Mouse (Mus musculus): ENCODE results near the gene Fam20a. TPM values are rescaled to one million over a fixed set of nuclear protein-coding genes. Genes with fewer than 3 reads are reported as not detected.

The Fam20a gene
- polyA plus RNA-seq, 1 experiment from 2014 or later = 2.0 TPM

- H3K27me3 ChIP-seq (ENCODE audit: insufficient read depth, poor library complexity, severe bottlenecking) = no peaks in the 10 kb centered on the region
- no peaks in the 10 kb centered on the region for H3K36me3 ChIP-seq
- no peak overlapping the region for H3K27ac ChIP-seq
- H3K4me3 ChIP-seq = no peak overlapping the region
- no peaks in the 10 kb centered on the region for H3K9me3 ChIP-seq
- 83% methylated on average over 8 of the region's 8 CpGs for WGBS
- H3K4me1 ChIP-seq (replicated peaks) = no peaks in the 10 kb centered on the region
- DNase-seq (ENCODE audit: low spot score) = no peak
Measured at GRCm38 (mm10) chr11:109732726-109733438, 10.8 kb upstream of the Fam20a start.

GRCm38 (mm10) chr11:109728371-109728770 lies 6.3 kb upstream of the Fam20a start:
- H3K9me3 ChIP-seq = no peaks in the 10 kb centered on the region
- no peak overlapping the region for H3K27ac ChIP-seq
- H3K4me3 ChIP-seq = no peak overlapping the region
- 79% methylated on average over 3 of the region's 3 CpGs for WGBS
- H3K4me1 ChIP-seq (replicated peaks) = no peaks in the 10 kb centered on the region
- no peak for DNase-seq (ENCODE audit: low spot score)
- peaks cover 4% of the 10 kb centered on the region for H3K27me3 ChIP-seq (ENCODE audit: insufficient read depth, poor library complexity, severe bottlenecking)
- no peaks in the 10 kb centered on the region for H3K36me3 ChIP-seq

GRCm38 (mm10) chr11:109722711-109723110 lies 632 bp upstream of the Fam20a start:
- DNase-seq (ENCODE audit: low spot score) = no peak
- Histone ChIP-seq H3K27me3 (ENCODE audit: insufficient read depth, poor library complexity, severe bottlenecking) (peaks cover 46% of the 10 kb centered on the region), H3K4me1 (replicated peaks) (peaks cover 22% of the 10 kb centered on the region), H3K9me3 (no peaks in the 10 kb centered on the region), H3K4me3 (no peak overlapping the region), H3K27ac (no peak overlapping the region), H3K36me3 (no peaks in the 10 kb centered on the region)
- WGBS = 72% methylated on average over 4 of the region's 4 CpGs

- H3K9me3 ChIP-seq = no peaks in the 10 kb centered on the region
- H3K27me3 ChIP-seq (ENCODE audit: insufficient read depth, poor library complexity, severe bottlenecking) = peaks cover 46% of the 10 kb centered on the region
- H3K27ac ChIP-seq = peak overlapping the region; percentile 66
- peak overlapping the region; percentile 62 for H3K4me3 ChIP-seq
- no peaks in the 10 kb centered on the region for H3K36me3 ChIP-seq
- under 1% methylated on average over 40 of the region's 40 CpGs for WGBS
- no peak for DNase-seq (ENCODE audit: low spot score)
- peaks cover 30% of the 10 kb centered on the region for H3K4me1 ChIP-seq (replicated peaks)
Measured at GRCm38 (mm10) chr11:109721320-109721780, 729 bp downstream of the Fam20a start.

GRCm38 (mm10) chr11:109720809-109721319 lies 1.2 kb downstream of the Fam20a start:
- WGBS = 12% methylated on average over 12 of the region's 12 CpGs
- Histone ChIP-seq H3K4me1 (replicated peaks) (peaks cover 30% of the 10 kb centered on the region), H3K4me3 (peak overlapping the region; percentile 62), H3K27ac (peak overlapping the region; percentile 66), H3K27me3 (ENCODE audit: insufficient read depth, poor library complexity, severe bottlenecking) (peaks cover 46% of the 10 kb centered on the region), H3K36me3 (no peaks in the 10 kb centered on the region), H3K9me3 (no peaks in the 10 kb centered on the region)
- peak; percentile 35 for DNase-seq (ENCODE audit: low spot score)

- Histone ChIP-seq H3K27me3 (ENCODE audit: insufficient read depth, poor library complexity, severe bottlenecking) (peaks cover 46% of the 10 kb centered on the region), H3K4me1 (replicated peaks) (peaks cover 30% of the 10 kb centered on the region), H3K4me3 (no peak overlapping the region), H3K27ac (no peak overlapping the region), H3K36me3 (no peaks in the 10 kb centered on the region), H3K9me3 (no peaks in the 10 kb centered on the region)
- no peak for DNase-seq (ENCODE audit: low spot score)
- 90% methylated on average over 3 of the region's 3 CpGs for WGBS
Measured at GRCm38 (mm10) chr11:109719399-109719798, 2.7 kb downstream of the Fam20a start.

GRCm38 (mm10) chr11:109717966-109718895 lies 3.8 kb downstream of the Fam20a start:
- 91% methylated on average over 15 of the region's 15 CpGs for WGBS
- Histone ChIP-seq H3K4me3 (no peak overlapping the region), H3K9me3 (no peaks in the 10 kb centered on the region), H3K36me3 (no peaks in the 10 kb centered on the region), H3K27ac (no peak overlapping the region), H3K4me1 (replicated peaks) (peaks cover 32% of the 10 kb centered on the region), H3K27me3 (ENCODE audit: insufficient read depth, poor library complexity, severe bottlenecking) (peaks cover 41% of the 10 kb centered on the region)
- no peak for DNase-seq (ENCODE audit: low spot score)

GRCm38 (mm10) chr11:109717448-109717847 lies 4.6 kb downstream of the Fam20a start:
- H3K27me3 ChIP-seq (ENCODE audit: insufficient read depth, poor library complexity, severe bottlenecking) = peaks cover 33% of the 10 kb centered on the region
- no peak overlapping the region for H3K27ac ChIP-seq
- no peaks in the 10 kb centered on the region for H3K9me3 ChIP-seq
- H3K36me3 ChIP-seq = no peaks in the 10 kb centered on the region
- H3K4me1 ChIP-seq (replicated peaks) = peaks cover 37% of the 10 kb centered on the region
- 88% methylated on average over 5 of the region's 5 CpGs for WGBS
- H3K4me3 ChIP-seq = no peak overlapping the region
- no peak for DNase-seq (ENCODE audit: low spot score)

- peaks cover 29% of the 10 kb centered on the region for H3K27me3 ChIP-seq (ENCODE audit: insufficient read depth, poor library complexity, severe bottlenecking)
- H3K36me3 ChIP-seq = no peaks in the 10 kb centered on the region
- no peak overlapping the region for H3K4me3 ChIP-seq
- no peak for DNase-seq (ENCODE audit: low spot score)
- H3K4me1 ChIP-seq (replicated peaks) = peaks cover 33% of the 10 kb centered on the region
- 75% methylated on average over 7 of the region's 7 CpGs for WGBS
- H3K27ac ChIP-seq = no peak overlapping the region
- no peaks in the 10 kb centered on the region for H3K9me3 ChIP-seq
Measured at GRCm38 (mm10) chr11:109716981-109717380, 5.1 kb downstream of the Fam20a start.

GRCm38 (mm10) chr11:109715311-109715781 lies 6.7 kb downstream of the Fam20a start:
- WGBS = 80% methylated on average over 12 of the region's 12 CpGs
- H3K4me3 ChIP-seq = no peak overlapping the region
- peaks cover 19% of the 10 kb centered on the region; the same call in 1 of the 2 replicates for H3K4me1 ChIP-seq (replicated peaks)
- no peak for DNase-seq (ENCODE audit: low spot score)
- no peaks in the 10 kb centered on the region for H3K36me3 ChIP-seq
- peaks cover 12% of the 10 kb centered on the region for H3K27me3 ChIP-seq (ENCODE audit: insufficient read depth, poor library complexity, severe bottlenecking)
- no peak overlapping the region for H3K27ac ChIP-seq
- H3K9me3 ChIP-seq = no peaks in the 10 kb centered on the region

- Histone ChIP-seq H3K4me1 (replicated peaks) (peaks cover 19% of the 10 kb centered on the region; the same call in 1 of the 2 replicates), H3K4me3 (no peak overlapping the region), H3K9me3 (no peaks in the 10 kb centered on the region), H3K27ac (no peak overlapping the region), H3K36me3 (no peaks in the 10 kb centered on the region), H3K27me3 (ENCODE audit: insufficient read depth, poor library complexity, severe bottlenecking) (peaks cover 5% of the 10 kb centered on the region)
- WGBS = 87% methylated on average over 17 of the region's 17 CpGs
- no peak for DNase-seq (ENCODE audit: low spot score)
Measured at GRCm38 (mm10) chr11:109714341-109715247, 7.5 kb downstream of the Fam20a start.

GRCm38 (mm10) chr11:109709501-109709900 lies 12.6 kb downstream of the Fam20a start:
- no peaks in the 10 kb centered on the region for H3K9me3 ChIP-seq
- no peak overlapping the region for H3K4me3 ChIP-seq
- no peak overlapping the region for H3K27ac ChIP-seq
- 87% methylated on average over 5 of the region's 5 CpGs for WGBS
- no peaks in the 10 kb centered on the region for H3K27me3 ChIP-seq (ENCODE audit: insufficient read depth, poor library complexity, severe bottlenecking)
- H3K36me3 ChIP-seq = no peaks in the 10 kb centered on the region
- peaks cover 13% of the 10 kb centered on the region for H3K4me1 ChIP-seq (replicated peaks)
- DNase-seq (ENCODE audit: low spot score) = no peak
